Mouse (Mus musculus): ENCODE results near the gene Appl1. TPM values are rescaled to one million over a fixed set of nuclear protein-coding genes. Genes with fewer than 3 reads are reported as not detected.

Gene Appl1
- total RNA-seq (2012; rRNA removed) (2.5 and 3.2 TPM in 2 replicates), polyA plus RNA-seq (2012; ENCODE audit: insufficient read depth in 1 of 2, insufficient read length in 2 of 2, low read depth in 1 of 2, low replicate concordance in 2 of 2, missing spikeins in 1 of 2) (1 to 10 TPM in 1 of 2 experiments, not detected in 1; 4.5 TPM)

DNA sequence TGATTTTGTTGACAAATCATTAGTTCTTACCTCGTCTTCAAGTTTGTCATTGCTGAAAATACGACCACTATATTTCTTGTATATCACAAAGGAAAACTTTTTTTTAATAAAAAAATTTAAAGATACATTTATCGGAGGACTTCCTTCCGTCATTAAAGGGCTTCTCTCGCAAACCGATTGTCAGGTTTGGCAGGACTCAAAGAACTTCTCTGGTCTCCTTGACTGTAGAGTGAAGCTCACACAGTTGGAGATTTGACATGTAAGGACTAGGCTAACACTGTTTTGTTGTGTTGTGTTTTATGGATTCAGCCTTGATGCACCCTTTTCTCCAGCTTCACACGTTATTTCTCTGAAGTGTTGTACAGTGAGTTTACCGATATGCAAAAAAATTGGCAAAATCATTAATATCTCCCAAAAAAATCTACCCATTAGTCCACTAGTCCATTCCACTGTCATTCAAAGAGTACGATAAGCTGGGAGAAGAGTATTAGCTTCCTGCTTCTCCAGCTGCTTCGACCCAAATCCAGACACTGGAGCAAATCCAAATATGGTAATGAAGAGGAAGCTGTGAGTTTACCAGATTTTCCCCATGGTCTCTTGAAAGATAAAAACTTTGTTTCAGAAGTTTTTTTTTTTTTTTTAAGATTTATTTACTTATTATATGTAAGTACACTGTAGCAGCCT lies at the start of gene Appl1:
Gene Appl1, minus strand, starts transcription at position 127 of the 684 bp plus-strand sequence.
- H3K27me3 ChIP-seq (ENCODE audit: control insufficient read depth in 1 of 2, insufficient read depth in 2 of 2, low read length in 2 of 2), result peaks cover 0 to 3% of the 10 kb centered on the region in 2 experiments; a peak in 3 of 4 replicates

GRCm38 (mm10) chr14:27019850-27020249 lies 48.8 kb upstream of the Appl1 start:
- Histone ChIP-seq H3K27ac (ENCODE audit: control insufficient read depth, low read depth, low read length) (no peak overlapping the region), H3K27me3 (ENCODE audit: control insufficient read depth in 1 of 2, insufficient read depth in 2 of 2, low read length in 2 of 2) (peaks cover 3 to 4% of the 10 kb centered on the region in 2 experiments; a peak in 2 of 4 replicates), H3K79me2 (ENCODE audit: control insufficient read depth, insufficient read depth, low read length, poor library complexity) (no peaks in the 10 kb centered on the region), H3K9ac (ENCODE audit: control insufficient read depth, low read depth, low read length, poor library complexity, severe bottlenecking) (no peak overlapping the region), H3K4me3 (ENCODE audit: control insufficient read depth in 1 of 2, insufficient read depth in 1 of 2, low read depth in 2 of 2, low read length in 2 of 2) (no peak overlapping the region), H3K4me1 (ENCODE audit: control insufficient read depth in 1 of 2, insufficient read depth in 2 of 2, low read length in 2 of 2) (peaks cover 0 to 6% of the 10 kb centered on the region in 2 experiments; a peak in 2 of 4 replicates), H3K36me3 (ENCODE audit: control insufficient read depth in 1 of 2, insufficient read depth in 2 of 2, low read length in 2 of 2) (peaks cover 0 to 1% of the 10 kb centered on the region in 2 experiments; a peak in 1 of 4 replicates), H3K9me3 (replicated peaks; ENCODE audit: insufficient read depth, low read length) (no peaks in the 10 kb centered on the region)
- TF ChIP-seq USF1 (IDR thresholded peaks at IDR 0.05; ENCODE audit: low read depth, low read length), result no peak
- no peak for TF ChIP-seq GABPA (IDR thresholded peaks at IDR 0.05; ENCODE audit: low read depth, low read length)
- TF ChIP-seq SIN3A (IDR thresholded peaks at IDR 0.05; ENCODE audit: low read length), result no peak
- TF ChIP-seq MXI1 (IDR thresholded peaks at IDR 0.05; ENCODE audit: low read depth, low read length), result no peak
- no peak for TF ChIP-seq TAL1 (IDR thresholded peaks at IDR 0.05; ENCODE audit: low read length)
- TF ChIP-seq ETS1 (IDR thresholded peaks at IDR 0.05; ENCODE audit: low read depth, low read length), result no peak
- no peak for TF ChIP-seq E2F4 (IDR thresholded peaks at IDR 0.05; ENCODE audit: borderline replicate concordance, low read depth, low read length)
- no peak for TF ChIP-seq GATA1 (IDR thresholded peaks at IDR 0.05; ENCODE audit: low read depth, low read length)
- no peak for TF ChIP-seq MYC (IDR thresholded peaks at IDR 0.05; ENCODE audit: low read depth, low read length)
- no peak for TF ChIP-seq UBTF (IDR thresholded peaks at IDR 0.05; ENCODE audit: borderline replicate concordance, insufficient read depth, low read depth, low read length)
- TF ChIP-seq MAZ (IDR thresholded peaks at IDR 0.05; ENCODE audit: low read depth, low read length), result no peak
- TF ChIP-seq MAFK (IDR thresholded peaks at IDR 0.05; ENCODE audit: borderline replicate concordance, low read depth, low read length), result no peak
- TF ChIP-seq HCFC1 (IDR thresholded peaks at IDR 0.05; ENCODE audit: low read depth, low read length), result no peak
- no peak for DNase-seq (ENCODE audit: low read depth, low spot score)

More for the DNA sequence above, at the start of gene Appl1:
- Histone ChIP-seq H3K4me1 (ENCODE audit: control insufficient read depth in 1 of 2, insufficient read depth in 2 of 2, low read length in 2 of 2) (peaks cover under 1 to 3% of the 10 kb centered on the region in 2 experiments; a peak in 1 of 4 replicates), H3K9me3 (replicated peaks; ENCODE audit: insufficient read depth, low read length) (no peaks in the 10 kb centered on the region), H3K27ac (ENCODE audit: control insufficient read depth, low read depth, low read length) (no peak within 1 kb of the TSS), H3K9ac (ENCODE audit: control insufficient read depth, low read depth, low read length, poor library complexity, severe bottlenecking) (peak within 1 kb of the TSS; percentile 88), H3K79me2 (ENCODE audit: control insufficient read depth, insufficient read depth, low read length, poor library complexity) (peaks cover 7% of the 10 kb centered on the region; the same call in 1 of the 2 replicates), H3K4me3 (ENCODE audit: control insufficient read depth in 1 of 2, insufficient read depth in 1 of 2, low read depth in 2 of 2, low read length in 2 of 2) (peak within 1 kb of the TSS; percentile 85 to 98), H3K36me3 (ENCODE audit: control insufficient read depth in 1 of 2, insufficient read depth in 2 of 2, low read length in 2 of 2) (peaks cover 0 to 8% of the 10 kb centered on the region in 2 experiments; a peak in 2 of 4 replicates)
- DNase-seq (ENCODE audit: low read depth, low spot score), result peak; percentile 51
- TF ChIP-seq GATA1 (IDR thresholded peaks at IDR 0.05; ENCODE audit: low read depth, low read length) (peak; percentile 12; the same call in 1 of the 2 replicates), SIN3A (IDR thresholded peaks at IDR 0.05; ENCODE audit: low read length) (no peak; the same call in 1 of the 2 replicates), MXI1 (IDR thresholded peaks at IDR 0.05; ENCODE audit: low read depth, low read length) (0 out of 2 replicates have a peak, but pooled peaks have one; percentile 21), JUND (IDR thresholded peaks at IDR 0.05; ENCODE audit: low read depth, low read length) (no peak), ELF1 (IDR thresholded peaks at IDR 0.05; ENCODE audit: low read depth, low read length) (no peak), EP300 (IDR thresholded peaks at IDR 0.05; ENCODE audit: low read depth in 1 of 2, low read length in 2 of 2) (0 out of 4 replicates have a peak, but pooled peaks have one; percentile 4 to 13), BHLHE40 (IDR thresholded peaks at IDR 0.05; ENCODE audit: borderline replicate concordance, low read depth, low read length) (no peak), ZNF384 (IDR thresholded peaks at IDR 0.05; ENCODE audit: low read depth, low read length) (peak; percentile 64), RCOR1 (IDR thresholded peaks at IDR 0.05; ENCODE audit: low read depth, low read length) (peak; percentile 85), TBP (IDR thresholded peaks at IDR 0.05; ENCODE audit: low read depth, low read length) (no peak), KAT2A (conservative IDR thresholded peaks at IDR 0.05; ENCODE audit: low read depth, low read length) (no peak), POLR2A (IDR thresholded peaks at IDR 0.05; ENCODE audit: control insufficient read depth in 1 of 2, insufficient read depth in 1 of 2, low read depth in 1 of 2, low read length in 2 of 2, poor library complexity in 1 of 2) (no peak)

Data from MEL (cell line).